Mouse (Mus musculus) liver, adult (tissue): ENCODE measurements at regions not wholly inside any gene's neighbourhood (a gene's known extent, or its start where the extent isn't known, plus 50 kb on each side); places are given as distances from the start of the nearest gene placed in this dataset.

Experiments used
- GATA4 ChIP-seq: IDR thresholded peaks from 2 replicates; pipeline ENCODE4 v1.6.1; 2014; ENCODE audit warnings: mild to moderate bottlenecking, low read length; ENCODE audit not compliant: insufficient replicate concordance

- TF ChIP-seq GATA4: no peak
These were observed 126.6 kb downstream of the Gm9733 start for GRCm38 (mm10) chr3:15205266-15206229.

GRCm38 (mm10) chr3:15212357-15212756, 119.7 kb downstream of the Gm9733 start:
- TF ChIP-seq GATA4: no peak

GRCm38 (mm10) chr3:15217591-15217990, 114.5 kb downstream of the Gm9733 start:
- no peak for TF ChIP-seq GATA4

- no peak for TF ChIP-seq GATA4
These were observed 112.8 kb downstream of the Gm9733 start for GRCm38 (mm10) chr3:15219275-15219674.

- no peak for TF ChIP-seq GATA4
These were observed 108.8 kb downstream of the Gm9733 start for GRCm38 (mm10) chr3:15223266-15223665.

- no peak for TF ChIP-seq GATA4
These were observed 107.7 kb downstream of the Gm9733 start for GRCm38 (mm10) chr3:15224452-15224851.

GRCm38 (mm10) chr3:15228641-15229040, 103.5 kb downstream of the Gm9733 start:
- no peak for TF ChIP-seq GATA4

- no peak for TF ChIP-seq GATA4
These were observed 101.9 kb downstream of the Gm9733 start for GRCm38 (mm10) chr3:15230204-15230603.

- no peak for TF ChIP-seq GATA4
These were observed 100.7 kb downstream of the Gm9733 start for GRCm38 (mm10) chr3:15231433-15231832.

GRCm38 (mm10) chr3:15237817-15238432, 94.2 kb downstream of the Gm9733 start:
- no peak for TF ChIP-seq GATA4

GRCm38 (mm10) chr3:15242388-15242787, 89.7 kb downstream of the Gm9733 start:
- TF ChIP-seq GATA4: no peak

- TF ChIP-seq GATA4: no peak
These were observed 88.5 kb downstream of the Gm9733 start for GRCm38 (mm10) chr3:15243584-15243983.

GRCm38 (mm10) chr3:15244999-15245398, 87.1 kb downstream of the Gm9733 start:
- no peak for TF ChIP-seq GATA4
